Mouse (Mus musculus): ENCODE measurements around the gene Abtb2. TPM values are rescaled to one million over a fixed set of nuclear protein-coding genes. Genes with fewer than 3 reads are reported as not detected.

Gene Abtb2
- polyA plus RNA-seq, 1 experiment from 2014 or later: 11.5 TPM

DNA sequence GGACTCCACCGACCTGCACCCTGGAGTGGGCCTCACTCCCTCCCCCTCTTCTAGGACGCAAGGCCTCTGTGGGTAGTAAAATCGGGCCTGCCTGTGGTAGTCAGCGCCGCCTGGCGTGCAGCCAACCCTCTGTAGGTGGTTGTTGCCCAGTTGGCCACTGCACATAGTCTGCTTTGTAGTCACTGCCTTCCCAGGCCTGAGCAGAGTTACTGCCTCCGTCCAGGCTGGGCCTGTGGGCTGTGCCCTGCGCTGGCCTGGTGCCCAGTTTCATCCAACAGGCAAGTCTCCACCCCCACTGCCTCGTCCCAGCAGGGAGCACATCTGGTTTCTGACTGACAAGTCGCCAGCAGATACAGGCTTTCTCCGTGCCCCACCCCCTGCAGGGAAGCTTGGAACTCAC is 140.1 kb downstream of the Abtb2 start:
- Histone ChIP-seq H3K36me3 (ENCODE audit: control insufficient read depth, insufficient read depth, low read length) (peaks cover 5% of the 10 kb centered on the region; the same call in 1 of the 2 replicates), H3K27me3 (ENCODE audit: control insufficient read depth, insufficient read depth, low read length) (no peaks in the 10 kb centered on the region), H3K9ac (ENCODE audit: low read length) (no peak overlapping the region), H3K27ac (replicated peaks; ENCODE audit: low read depth, low read length) (peak overlapping the region; percentile 33), H3K9me3 (ENCODE audit: control insufficient read depth, low read length) (no peaks in the 10 kb centered on the region), H3K4me3 (ENCODE audit: low read depth, low read length) (no peak overlapping the region), H3K4me2 (ENCODE audit: low read depth, severe bottlenecking) (no peak overlapping the region), H3K4me1 (ENCODE audit: control insufficient read depth, insufficient read depth, low read length) (peaks cover 11% of the 10 kb centered on the region)
- DNase-seq (ENCODE audit: low spot score) (peak; percentile 59), ATAC-seq (ENCODE audit: insufficient number of reproducible peaks, low FRiP score, low TSS enrichment, low read depth) (peak; percentile 63)
- WGBS: 39% methylated on average over 11 of the region's 11 CpGs

GRCm38 (mm10) chr2:103707056-103707776 is 141.1 kb downstream of the Abtb2 start:
- no peaks in the 10 kb centered on the region for H3K27me3 ChIP-seq (ENCODE audit: control insufficient read depth, insufficient read depth, low read length)
- DNase-seq (ENCODE audit: low spot score): no peak
- H3K9me3 ChIP-seq (ENCODE audit: control insufficient read depth, low read length): no peaks in the 10 kb centered on the region
- ATAC-seq (ENCODE audit: insufficient number of reproducible peaks, low FRiP score, low TSS enrichment, low read depth): no peak
- no peak overlapping the region for H3K4me2 ChIP-seq (ENCODE audit: low read depth, severe bottlenecking)
- no peak overlapping the region for H3K4me3 ChIP-seq (ENCODE audit: low read depth, low read length)
- no peak overlapping the region for H3K27ac ChIP-seq (replicated peaks; ENCODE audit: low read depth, low read length)
- WGBS: 85% methylated on average over 6 of the region's 6 CpGs
- peaks cover 5% of the 10 kb centered on the region; the same call in 1 of the 2 replicates for H3K36me3 ChIP-seq (ENCODE audit: control insufficient read depth, insufficient read depth, low read length)
- H3K9ac ChIP-seq (ENCODE audit: low read length): no peak overlapping the region
- peaks cover 11% of the 10 kb centered on the region for H3K4me1 ChIP-seq (ENCODE audit: control insufficient read depth, insufficient read depth, low read length)

- no peak for DNase-seq (ENCODE audit: low spot score)
- no peak for ATAC-seq (ENCODE audit: insufficient number of reproducible peaks, low FRiP score, low TSS enrichment, low read depth)
- Histone ChIP-seq H3K9ac (ENCODE audit: low read length) (no peak overlapping the region), H3K4me2 (ENCODE audit: low read depth, severe bottlenecking) (no peak overlapping the region), H3K27ac (replicated peaks; ENCODE audit: low read depth, low read length) (no peak overlapping the region), H3K9me3 (ENCODE audit: control insufficient read depth, low read length) (no peaks in the 10 kb centered on the region), H3K36me3 (ENCODE audit: control insufficient read depth, insufficient read depth, low read length) (peaks cover 3% of the 10 kb centered on the region), H3K27me3 (ENCODE audit: control insufficient read depth, insufficient read depth, low read length) (no peaks in the 10 kb centered on the region), H3K4me1 (ENCODE audit: control insufficient read depth, insufficient read depth, low read length) (peaks cover 10% of the 10 kb centered on the region), H3K4me3 (ENCODE audit: low read depth, low read length) (no peak overlapping the region)
- 95% methylated on average over 7 of the region's 7 CpGs for WGBS
These were observed 144.7 kb downstream of the Abtb2 start for GRCm38 (mm10) chr2:103710849-103711248.

GRCm38 (mm10) chr2:103713831-103714230 is 147.7 kb downstream of the Abtb2 start:
- H3K36me3 ChIP-seq (ENCODE audit: control insufficient read depth, insufficient read depth, low read length): no peaks in the 10 kb centered on the region; the same call in 1 of the 2 replicates
- no peak overlapping the region for H3K27ac ChIP-seq (replicated peaks; ENCODE audit: low read depth, low read length)
- no peaks in the 10 kb centered on the region for H3K4me1 ChIP-seq (ENCODE audit: control insufficient read depth, insufficient read depth, low read length)
- no peaks in the 10 kb centered on the region for H3K9me3 ChIP-seq (ENCODE audit: control insufficient read depth, low read length)
- 88% methylated on average over 7 of the region's 7 CpGs for WGBS
- H3K4me2 ChIP-seq (ENCODE audit: low read depth, severe bottlenecking): no peak overlapping the region
- DNase-seq (ENCODE audit: low spot score): no peak
- ATAC-seq (ENCODE audit: insufficient number of reproducible peaks, low FRiP score, low TSS enrichment, low read depth): no peak
- H3K27me3 ChIP-seq (ENCODE audit: control insufficient read depth, insufficient read depth, low read length): no peaks in the 10 kb centered on the region
- H3K9ac ChIP-seq (ENCODE audit: low read length): no peak overlapping the region
- no peak overlapping the region for H3K4me3 ChIP-seq (ENCODE audit: low read depth, low read length)

DNA sequence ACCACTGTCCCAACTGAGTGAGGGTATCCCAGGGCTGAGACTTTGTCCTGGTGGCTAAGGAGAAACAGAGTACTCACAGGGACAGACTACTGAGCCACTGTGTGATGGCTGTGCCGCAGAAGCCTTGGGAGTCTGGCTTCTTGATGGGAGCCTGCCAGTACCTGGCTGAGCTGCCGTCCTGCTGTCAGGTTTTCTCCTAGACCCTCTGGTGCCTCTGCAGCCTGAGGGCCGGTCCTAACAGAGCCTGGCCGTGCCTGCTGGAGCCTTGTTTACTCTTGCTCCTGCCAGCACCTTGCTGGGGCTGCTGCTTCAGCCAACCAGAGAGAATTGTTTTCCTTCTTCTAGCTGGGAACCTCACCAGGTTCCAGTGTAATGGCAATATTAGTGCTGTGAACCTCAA is 148.3 kb downstream of the Abtb2 start:
- no peak for ATAC-seq (ENCODE audit: insufficient number of reproducible peaks, low FRiP score, low TSS enrichment, low read depth)
- Histone ChIP-seq H3K4me1 (ENCODE audit: control insufficient read depth, insufficient read depth, low read length) (no peaks in the 10 kb centered on the region), H3K36me3 (ENCODE audit: control insufficient read depth, insufficient read depth, low read length) (no peaks in the 10 kb centered on the region; the same call in 1 of the 2 replicates), H3K27me3 (ENCODE audit: control insufficient read depth, insufficient read depth, low read length) (no peaks in the 10 kb centered on the region), H3K9ac (ENCODE audit: low read length) (no peak overlapping the region), H3K27ac (replicated peaks; ENCODE audit: low read depth, low read length) (no peak overlapping the region), H3K9me3 (ENCODE audit: control insufficient read depth, low read length) (no peaks in the 10 kb centered on the region), H3K4me3 (ENCODE audit: low read depth, low read length) (no peak overlapping the region), H3K4me2 (ENCODE audit: low read depth, severe bottlenecking) (no peak overlapping the region)
- 70% methylated on average over 4 of the region's 4 CpGs for WGBS
- DNase-seq (ENCODE audit: low spot score): no peak

- ATAC-seq (ENCODE audit: insufficient number of reproducible peaks, low FRiP score, low TSS enrichment, low read depth) (0 out of 2 replicates have a peak, but pooled peaks have one; percentile 48), DNase-seq (ENCODE audit: low spot score) (peak; percentile 79)
- no peaks in the 10 kb centered on the region for H3K9me3 ChIP-seq (ENCODE audit: control insufficient read depth, low read length)
- WGBS: 66% methylated on average over 8 of the region's 8 CpGs
- H3K9ac ChIP-seq (ENCODE audit: low read length): no peak overlapping the region
- no peaks in the 10 kb centered on the region for H3K4me1 ChIP-seq (ENCODE audit: control insufficient read depth, insufficient read depth, low read length)
- H3K4me2 ChIP-seq (ENCODE audit: low read depth, severe bottlenecking): no peak overlapping the region
- no peak overlapping the region for H3K4me3 ChIP-seq (ENCODE audit: low read depth, low read length)
- no peaks in the 10 kb centered on the region for H3K27me3 ChIP-seq (ENCODE audit: control insufficient read depth, insufficient read depth, low read length)
- H3K36me3 ChIP-seq (ENCODE audit: control insufficient read depth, insufficient read depth, low read length): peaks cover 6% of the 10 kb centered on the region
- H3K27ac ChIP-seq (replicated peaks; ENCODE audit: low read depth, low read length): no peak overlapping the region
These were observed 152.6 kb downstream of the Abtb2 start for GRCm38 (mm10) chr2:103718594-103719291.

- Histone ChIP-seq H3K4me3 (ENCODE audit: low read depth, low read length) (no peak overlapping the region), H3K4me2 (ENCODE audit: low read depth, severe bottlenecking) (no peak overlapping the region), H3K27ac (replicated peaks; ENCODE audit: low read depth, low read length) (no peak overlapping the region), H3K9ac (ENCODE audit: low read length) (no peak overlapping the region), H3K27me3 (ENCODE audit: control insufficient read depth, insufficient read depth, low read length) (no peaks in the 10 kb centered on the region), H3K4me1 (ENCODE audit: control insufficient read depth, insufficient read depth, low read length) (no peaks in the 10 kb centered on the region), H3K36me3 (ENCODE audit: control insufficient read depth, insufficient read depth, low read length) (peaks cover 7% of the 10 kb centered on the region), H3K9me3 (ENCODE audit: control insufficient read depth, low read length) (no peaks in the 10 kb centered on the region)
- DNase-seq (ENCODE audit: low spot score) (no peak), ATAC-seq (ENCODE audit: insufficient number of reproducible peaks, low FRiP score, low TSS enrichment, low read depth) (0 out of 2 replicates have a peak, but pooled peaks have one; percentile 27)
- 95% methylated on average over 7 of the region's 7 CpGs for WGBS
These were observed 153.2 kb downstream of the Abtb2 start for GRCm38 (mm10) chr2:103719292-103719646.

- no peak for ATAC-seq (ENCODE audit: insufficient number of reproducible peaks, low FRiP score, low TSS enrichment, low read depth)
- Histone ChIP-seq H3K9me3 (ENCODE audit: control insufficient read depth, low read length) (no peaks in the 10 kb centered on the region), H3K27me3 (ENCODE audit: control insufficient read depth, insufficient read depth, low read length) (no peaks in the 10 kb centered on the region), H3K9ac (ENCODE audit: low read length) (no peak overlapping the region), H3K27ac (replicated peaks; ENCODE audit: low read depth, low read length) (no peak overlapping the region), H3K4me1 (ENCODE audit: control insufficient read depth, insufficient read depth, low read length) (no peaks in the 10 kb centered on the region), H3K4me3 (ENCODE audit: low read depth, low read length) (no peak overlapping the region), H3K4me2 (ENCODE audit: low read depth, severe bottlenecking) (no peak overlapping the region), H3K36me3 (ENCODE audit: control insufficient read depth, insufficient read depth, low read length) (peaks cover 13% of the 10 kb centered on the region; the same call in 1 of the 2 replicates)
- no peak for DNase-seq (ENCODE audit: low spot score)
- WGBS: 90% methylated on average over 2 of the region's 2 CpGs
These were observed 158.4 kb downstream of the Abtb2 start for GRCm38 (mm10) chr2:103724521-103724920.

All from limb, embryonic 11.5 days (tissue).